Mouse (Mus musculus) MEL (cell line): ENCODE data around the gene C130060K24Rik. TPM values are rescaled to one million over a fixed set of nuclear protein-coding genes. Genes with fewer than 3 reads are reported as not detected.

Experiments
- DNase-seq: peaks from one replicate; pipeline ENCODE4 v3.0.0; 2011; ENCODE audit warnings: low read depth, low spot score
- H3K27ac ChIP-seq: 2 replicates; pipeline ENCODE4 v1.5.1; 2012; ENCODE audit warnings: low read depth, mild to moderate bottlenecking, control low read depth, low read length, moderate library complexity; ENCODE audit not compliant: control insufficient read depth
- H3K27me3 ChIP-seq, 2 experiments: fragments of 150-350 bp in 1 of 2; sonication (generic) in 1 of 2; 2 replicates each; pipeline ENCODE4 v1.6.1; 2012; ENCODE audit warnings: low read length in 2 of 2, mild to moderate bottlenecking in 2 of 2, improper control_type of control experiment in 1 of 2, moderate library complexity in 1 of 2; ENCODE audit not compliant: insufficient read depth in 2 of 2, control insufficient read depth in 1 of 2
- H3K36me3 ChIP-seq, 2 experiments: 2 replicates each; pipeline ENCODE4 v1.6.1; 2012 to 2014; ENCODE audit warnings: low read length in 2 of 2, improper control_type of control experiment in 1 of 2, inconsistent platforms in 1 of 2, mild to moderate bottlenecking in 1 of 2; ENCODE audit not compliant: insufficient read depth in 2 of 2, control insufficient read depth in 1 of 2
- H3K4me1 ChIP-seq, 2 experiments: fragments of 150-350 bp in 1 of 2; sonication (generic) in 1 of 2; 2 replicates each; pipeline ENCODE4 v1.6.1; 2012; ENCODE audit warnings: low read length in 2 of 2, improper control_type of control experiment in 1 of 2, mild to moderate bottlenecking in 1 of 2; ENCODE audit not compliant: insufficient read depth in 2 of 2, control insufficient read depth in 1 of 2
- H3K4me3 ChIP-seq, 2 experiments: fragments of 150-350 bp in 1 of 2; sonication (generic) in 1 of 2; 2 replicates each; pipeline ENCODE4 v1.5.1; 2012; ENCODE audit warnings: low read depth in 2 of 2, low read length in 2 of 2, mild to moderate bottlenecking in 2 of 2, moderate library complexity in 2 of 2, control low read depth in 1 of 2, improper control_type of control experiment in 1 of 2; ENCODE audit not compliant: control insufficient read depth in 1 of 2, insufficient read depth in 1 of 2
- H3K79me2 ChIP-seq: 2 replicates; pipeline ENCODE4 v1.6.1; 2012; ENCODE audit warnings: mild to moderate bottlenecking, low read length, moderate library complexity; ENCODE audit not compliant: control insufficient read depth, poor library complexity, insufficient read depth
- H3K9ac ChIP-seq: 2 replicates; pipeline ENCODE4 v1.6.1; 2012; ENCODE audit warnings: low read depth, mild to moderate bottlenecking, control low read depth, low read length, moderate library complexity; ENCODE audit not compliant: control insufficient read depth, poor library complexity, severe bottlenecking
- H3K9me3 ChIP-seq: fragments of 150-350 bp; sonication (generic); replicated peaks from 2 replicates; pipeline ENCODE4 v1.6.1; 2012; ENCODE audit warnings: mild to moderate bottlenecking, low read length, improper control_type of control experiment, moderate library complexity; ENCODE audit not compliant: insufficient read depth
- CHD2 ChIP-seq: IDR thresholded peaks from 2 replicates; pipeline ENCODE4 v1.6.1; 2011; ENCODE audit warnings: low read length, improper control_type of control experiment
- CTCF ChIP-seq, 3 experiments: IDR thresholded peaks in 2 of 3; conservative IDR thresholded peaks in 1 of 3; 2 replicates each; pipeline ENCODE4 v1.5.1; 2011 to 2012; ENCODE audit warnings: low read length in 3 of 3, low read depth in 2 of 3, mild to moderate bottlenecking in 2 of 3, improper control_type of control experiment in 1 of 3, inconsistent platforms in 1 of 3, mixed read lengths in 1 of 3, moderate library complexity in 1 of 3; ENCODE audit not compliant: control insufficient read depth in 1 of 3, insufficient read depth in 1 of 3, poor library complexity in 1 of 3, severe bottlenecking in 1 of 3
- EP300 ChIP-seq, 2 experiments: IDR thresholded peaks; 2 replicates each; pipeline ENCODE4 v1.6.1; 2011; ENCODE audit warnings: improper control_type of control experiment in 2 of 2, low read length in 2 of 2, low read depth in 1 of 2, mild to moderate bottlenecking in 1 of 2
- ETS1 ChIP-seq: IDR thresholded peaks from 2 replicates; pipeline ENCODE4 v1.6.1; 2012; ENCODE audit warnings: low read depth, mild to moderate bottlenecking, inconsistent platforms, low read length, improper control_type of control experiment, moderate library complexity
- GATA1 ChIP-seq: IDR thresholded peaks from 2 replicates; pipeline ENCODE4 v1.6.1; 2011; ENCODE audit warnings: low read depth, low read length, improper control_type of control experiment
- HCFC1 ChIP-seq: IDR thresholded peaks from 2 replicates; pipeline ENCODE4 v1.6.1; 2012; ENCODE audit warnings: low read depth, mild to moderate bottlenecking, inconsistent platforms, low read length, improper control_type of control experiment, moderate library complexity
- JUND ChIP-seq: IDR thresholded peaks from 2 replicates; pipeline ENCODE4 v1.6.1; 2011; ENCODE audit warnings: low read depth, mild to moderate bottlenecking, improper control_type of control experiment, low read length
- MAFK ChIP-seq: IDR thresholded peaks from 2 replicates; pipeline ENCODE4 v1.6.1; 2011; ENCODE audit warnings: low read depth, mild to moderate bottlenecking, low read length, improper control_type of control experiment, borderline replicate concordance
- MAZ ChIP-seq: IDR thresholded peaks from 2 replicates; pipeline ENCODE4 v1.6.1; 2012; ENCODE audit warnings: low read depth, mild to moderate bottlenecking, inconsistent platforms, low read length, improper control_type of control experiment
- MEF2A ChIP-seq: IDR thresholded peaks from 2 replicates; pipeline ENCODE4 v1.6.1; 2014; ENCODE audit warnings: low read depth, mild to moderate bottlenecking, inconsistent platforms, low read length, improper control_type of control experiment; ENCODE audit not compliant: poor library complexity, insufficient replicate concordance, severe bottlenecking; ENCODE audit errors: extremely low read depth
- MYB ChIP-seq: IDR thresholded peaks from 2 replicates; pipeline ENCODE4 v1.6.1; 2011; ENCODE audit warnings: mild to moderate bottlenecking, low read depth, low read length, improper control_type of control experiment
- MYC ChIP-seq: IDR thresholded peaks from 2 replicates; pipeline ENCODE4 v1.6.1; 2011; ENCODE audit warnings: low read depth, mild to moderate bottlenecking, low read length, improper control_type of control experiment, moderate library complexity
- POLR2AphosphoS2 ChIP-seq: IDR thresholded peaks from 2 replicates; pipeline ENCODE4 v1.6.1; 2011; ENCODE audit warnings: low read length, improper control_type of control experiment
- POLR2AphosphoS5 ChIP-seq: IDR thresholded peaks from 2 replicates; pipeline ENCODE4 v1.6.1; 2012; ENCODE audit warnings: low read depth, borderline replicate concordance, mild to moderate bottlenecking, inconsistent platforms, low read length, moderate library complexity, mixed read lengths
- SMC3 ChIP-seq: IDR thresholded peaks from 2 replicates; pipeline ENCODE4 v1.6.1; 2011; ENCODE audit warnings: low read depth, low read length, improper control_type of control experiment
- TAL1 ChIP-seq: IDR thresholded peaks from 2 replicates; pipeline ENCODE4 v1.6.1; 2012; ENCODE audit warnings: mild to moderate bottlenecking, inconsistent platforms, low read length, moderate library complexity, mixed read lengths
- TBP ChIP-seq: IDR thresholded peaks from 2 replicates; pipeline ENCODE4 v1.8.0; 2011; ENCODE audit warnings: low read depth, low read length, improper control_type of control experiment
- UBTF ChIP-seq: IDR thresholded peaks from 2 replicates; pipeline ENCODE4 v1.6.1; 2012; ENCODE audit warnings: low read depth, mild to moderate bottlenecking, inconsistent platforms, low read length, improper control_type of control experiment, moderate library complexity, borderline replicate concordance; ENCODE audit not compliant: insufficient read depth
- ZC3H11A ChIP-seq: IDR thresholded peaks from 2 replicates; pipeline ENCODE4 v1.6.1; 2012; ENCODE audit warnings: low read depth, mild to moderate bottlenecking, inconsistent platforms, low read length, improper control_type of control experiment
- ZMIZ1 ChIP-seq: IDR thresholded peaks from 2 replicates; pipeline ENCODE4 v1.6.1; 2012; ENCODE audit warnings: low read depth, mild to moderate bottlenecking, inconsistent platforms, low read length, improper control_type of control experiment, moderate library complexity
- ZNF384 ChIP-seq: IDR thresholded peaks from 2 replicates; pipeline ENCODE4 v1.6.1; 2012; ENCODE audit warnings: low read depth, mild to moderate bottlenecking, inconsistent platforms, low read length, improper control_type of control experiment
- polyA plus RNA-seq, 2 experiments: library from polyadenylated mRNA; stranded (reverse) in 1 of 2; unstranded in 1 of 2; fragments of >175 nt in 1 of 2; fragments of >200 nt in 1 of 2; gene quantifications; 2 replicates each; pipeline versions ENCODE4 v1.2.1 to v1.2.4; 2012; ENCODE audit warnings: low replicate concordance in 2 of 2, low read depth in 1 of 2; ENCODE audit not compliant: insufficient read length in 2 of 2, insufficient read depth in 1 of 2, missing spikeins in 1 of 2
- total RNA-seq: library from RNA; depleted of rRNA; stranded (reverse); fragments of 300-350 nt; gene quantifications from 2 replicates; pipeline ENCODE4 v1.2.3, GENCODE M21; 2012

Gene C130060K24Rik
- total and polyA plus RNA-seq, 3 experiments, result not detected

DNA sequence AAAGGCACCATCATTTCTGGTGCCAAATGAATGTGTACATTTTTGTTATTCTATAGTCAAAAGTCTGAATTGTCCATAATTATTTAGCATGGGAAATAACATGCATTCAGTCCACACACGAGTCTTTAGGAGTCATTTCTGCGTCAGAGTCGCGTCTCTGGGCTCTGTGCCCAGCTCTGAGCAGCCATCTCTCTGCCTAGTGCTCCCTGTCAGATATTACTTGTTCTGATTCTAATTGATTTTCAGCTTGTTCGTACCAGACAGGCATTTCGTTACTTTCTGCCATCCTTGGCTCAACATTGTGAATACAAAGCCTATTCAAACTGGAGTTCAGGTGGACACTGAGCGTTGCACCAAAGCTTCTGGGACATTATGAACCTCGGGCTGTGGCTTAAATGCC is 33.2 kb upstream of the C130060K24Rik start:
- Histone ChIP-seq H3K4me3 (no peak overlapping the region), H3K27ac (no peak overlapping the region), H3K4me1 (no peaks in the 10 kb centered on the region), H3K79me2 (no peaks in the 10 kb centered on the region), H3K9me3 (no peaks in the 10 kb centered on the region), H3K9ac (no peak overlapping the region), H3K27me3 (no peaks in the 10 kb centered on the region; a peak in 1 of 4 replicates), H3K36me3 (no peaks in the 10 kb centered on the region)
- DNase-seq, result no peak
- no peak for TF ChIP-seq JUND
- no peak for TF ChIP-seq TBP
- no peak for TF ChIP-seq ZMIZ1
- no peak for TF ChIP-seq UBTF
- no peak for TF ChIP-seq TAL1
- TF ChIP-seq MYC, result no peak
- no peak for TF ChIP-seq MEF2A
- no peak for TF ChIP-seq POLR2AphosphoS2
- TF ChIP-seq ZC3H11A, result no peak
- no peak for TF ChIP-seq SMC3
- TF ChIP-seq ETS1, result no peak
- TF ChIP-seq EP300 (IDR thresholded peaks at IDR 0.05; ENCODE audit: low read depth in 1 of 2, low read length in 2 of 2), result no peak
- no peak for TF ChIP-seq MAZ
- TF ChIP-seq HCFC1, result no peak
- no peak for TF ChIP-seq CTCF (IDR thresholded peaks at IDR 0.05 in 2 of 3, conservative IDR thresholded peaks at IDR 0.05 in 1 of 3; ENCODE audit: control insufficient read depth in 1 of 3, insufficient read depth in 1 of 3, low read depth in 2 of 3, low read length in 3 of 3, poor library complexity in 1 of 3, severe bottlenecking in 1 of 3)
- TF ChIP-seq CHD2, result no peak

DNA sequence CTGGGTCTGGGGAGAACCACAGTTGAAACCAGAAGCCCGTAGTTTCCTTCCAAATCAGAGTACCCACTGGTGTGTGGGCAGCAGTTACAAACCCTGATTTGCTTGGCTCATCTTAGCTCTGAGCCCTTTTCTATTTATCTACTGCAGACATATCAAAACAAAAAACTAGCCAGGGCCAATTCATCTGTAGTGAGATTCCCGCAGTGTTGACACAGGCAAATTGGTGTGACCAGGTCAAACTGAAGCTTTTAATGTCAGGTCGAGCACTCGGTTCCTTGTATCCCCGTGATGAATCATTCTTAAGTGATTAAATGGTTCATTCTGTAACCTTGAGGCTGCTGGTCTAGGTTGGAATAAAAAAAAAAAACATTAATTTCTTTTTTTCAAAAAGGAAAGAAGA is 32.6 kb upstream of the C130060K24Rik start:
- DNase-seq, result no peak
- TF ChIP-seq GATA1, result no peak
- no peak for TF ChIP-seq MYC
- no peak for TF ChIP-seq ZMIZ1
- no peak for TF ChIP-seq MAFK
- TF ChIP-seq CTCF (IDR thresholded peaks at IDR 0.05 in 2 of 3, conservative IDR thresholded peaks at IDR 0.05 in 1 of 3; ENCODE audit: control insufficient read depth in 1 of 3, insufficient read depth in 1 of 3, low read depth in 2 of 3, low read length in 3 of 3, poor library complexity in 1 of 3, severe bottlenecking in 1 of 3), result no peak
- no peak for TF ChIP-seq ZNF384
- no peak for TF ChIP-seq POLR2AphosphoS2
- no peak for TF ChIP-seq MAZ
- TF ChIP-seq MYB, result no peak
- TF ChIP-seq POLR2AphosphoS5, result no peak
- no peaks in the 10 kb centered on the region for H3K36me3 ChIP-seq
- no peak overlapping the region for H3K27ac ChIP-seq
- H3K9me3 ChIP-seq, result no peaks in the 10 kb centered on the region
- no peaks in the 10 kb centered on the region for H3K4me1 ChIP-seq
- H3K9ac ChIP-seq, result no peak overlapping the region
- no peaks in the 10 kb centered on the region for H3K79me2 ChIP-seq
- no peaks in the 10 kb centered on the region; a peak in 1 of 4 replicates for H3K27me3 ChIP-seq
- no peak overlapping the region for H3K4me3 ChIP-seq
